Mouse (Mus musculus) ovary, adult 18-20 months (tissue): ENCODE data around the gene Endog.

Source experiments
- DNase-seq: peaks from one replicate; pipeline ENCODE4 v3.0.0; 2022; ENCODE audit warnings: low spot score, mixed read lengths

The Endog gene

DNA sequence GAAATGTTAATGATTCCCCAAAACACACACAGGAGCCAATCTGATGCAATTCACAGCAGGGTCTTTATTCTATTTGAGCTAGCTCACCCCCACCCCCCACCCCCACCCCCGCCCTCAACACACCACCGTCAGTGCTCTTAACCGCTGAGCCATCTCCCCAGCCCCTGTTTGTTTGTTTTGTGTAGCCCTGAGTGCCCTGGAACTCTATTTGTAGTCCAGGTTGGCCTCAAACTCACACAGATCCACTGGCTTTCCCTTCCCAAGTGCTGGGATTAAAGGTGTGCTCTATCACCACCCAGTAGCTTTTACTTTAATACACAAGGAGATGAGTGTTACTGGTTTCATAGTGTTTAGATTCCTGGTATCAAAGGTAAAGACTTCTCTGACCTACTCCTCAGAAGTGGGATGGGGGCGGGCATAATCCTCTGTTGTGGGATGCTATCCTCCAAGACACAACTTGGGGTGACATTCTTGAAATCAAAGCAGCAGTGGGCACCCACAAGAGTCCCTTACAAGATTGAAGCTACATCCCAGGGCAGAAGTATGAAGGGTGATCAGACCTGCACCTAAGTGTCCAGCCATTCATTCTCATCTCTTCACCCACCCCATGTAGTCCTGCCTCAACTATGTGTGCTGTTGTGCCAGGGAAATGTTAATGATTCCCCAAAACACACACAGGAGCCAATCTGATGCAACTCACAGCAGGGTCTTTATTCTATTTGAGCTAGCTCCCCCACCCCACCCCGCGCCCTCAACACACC, 40.3 kb downstream of the Endog start:
- DNase-seq, result no peak

DNA sequence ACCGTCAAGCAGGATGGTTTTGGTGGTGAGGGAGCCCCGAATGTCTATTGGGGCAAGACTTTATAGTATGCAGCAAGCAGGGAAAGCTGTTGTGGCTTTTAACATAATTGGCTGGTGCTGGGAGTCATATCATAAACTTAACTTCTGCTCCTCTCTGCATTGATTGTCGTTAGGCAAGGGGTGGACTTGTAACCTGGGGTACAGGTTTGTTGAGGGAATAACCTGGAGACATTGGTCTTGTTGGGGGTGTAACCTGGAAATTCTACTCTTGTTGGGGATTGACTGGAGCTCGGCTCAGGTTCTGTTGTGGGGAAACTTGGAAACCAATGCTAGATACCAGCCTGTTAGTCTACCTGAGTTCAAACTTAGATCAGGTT, 40.9 kb downstream of the Endog start:
- DNase-seq, result no peak

DNA sequence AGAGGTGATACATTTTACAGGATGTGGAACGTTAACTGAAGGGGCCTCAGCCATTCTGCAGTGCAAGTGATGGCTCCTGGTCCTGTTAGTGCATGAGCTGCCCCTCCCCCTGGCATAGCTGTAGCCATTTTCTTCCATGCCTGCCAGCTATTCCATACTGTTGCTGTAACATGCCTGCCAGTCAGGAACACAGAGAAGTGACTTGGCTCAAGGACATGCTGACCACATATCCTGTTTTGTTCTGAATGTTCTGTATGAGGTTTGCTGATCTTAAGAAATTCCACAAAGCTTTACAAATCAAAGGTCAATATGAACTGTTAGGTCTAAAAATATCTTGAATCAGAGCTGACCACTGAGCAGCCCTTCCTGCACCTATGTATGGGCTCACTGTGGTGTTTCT, 41.7 kb downstream of the Endog start:
- no peak for DNase-seq

DNA sequence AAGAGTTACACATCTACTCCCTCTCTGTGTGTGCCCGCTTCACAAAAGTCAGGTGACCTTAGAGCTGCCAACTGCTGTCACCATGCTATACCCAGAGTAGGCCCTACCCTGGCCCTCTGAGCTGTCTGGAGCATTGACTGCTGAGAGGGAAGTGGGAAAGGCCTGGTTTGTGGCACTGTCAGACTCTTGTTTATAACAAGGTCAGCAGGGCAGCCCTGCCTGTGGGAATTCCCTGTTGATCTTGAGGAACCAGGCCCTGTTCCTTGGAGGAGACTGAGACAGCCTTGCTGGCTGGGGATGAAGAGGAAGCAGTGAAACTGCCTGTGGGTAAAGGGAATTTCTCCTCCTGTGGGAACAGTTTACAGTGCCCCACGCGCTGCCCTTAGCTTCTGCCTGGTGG, 43.5 kb downstream of the Endog start:
- no peak for DNase-seq

DNA sequence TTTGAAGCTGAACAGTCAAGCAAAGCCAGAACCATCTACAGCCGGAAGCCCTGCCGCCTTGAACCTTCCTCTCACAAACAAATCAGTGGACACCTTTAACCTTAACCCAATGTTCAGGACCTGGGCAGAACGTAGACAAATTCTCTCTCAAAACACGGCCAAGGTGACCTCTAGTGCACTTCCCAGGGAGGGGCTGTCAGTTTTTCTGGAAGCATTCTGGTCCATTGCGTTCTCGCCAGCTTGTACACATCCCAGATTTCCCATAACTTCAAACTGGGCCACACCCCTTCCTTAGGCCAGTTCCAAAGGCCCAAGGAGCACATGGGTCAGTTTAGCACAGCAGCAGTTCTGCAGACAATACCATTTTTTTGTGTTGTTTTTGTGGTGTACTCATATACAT, 44.2 kb downstream of the Endog start:
- no peak for DNase-seq

DNA sequence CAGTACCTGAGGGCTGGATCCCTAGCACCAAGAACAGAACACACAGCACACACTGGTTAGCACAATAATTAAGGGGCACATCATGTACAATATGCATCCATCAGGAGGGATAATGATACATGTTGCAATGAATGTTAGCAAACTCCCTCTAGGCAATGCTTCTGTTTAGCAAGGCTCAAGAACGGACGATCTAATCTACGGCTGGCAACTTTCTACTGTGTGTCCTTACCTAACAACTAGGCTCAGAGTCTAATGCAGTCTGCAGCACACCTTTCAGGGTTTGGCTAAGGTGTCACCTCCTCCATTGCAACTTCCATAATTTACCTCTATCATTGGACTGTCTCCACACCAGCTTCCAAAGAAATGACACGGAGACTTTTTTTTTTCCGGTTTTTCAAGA, 45.0 kb downstream of the Endog start:
- DNase-seq, result no peak
